Mouse (Mus musculus) right cerebral cortex, adult 18-20 months (tissue): ENCODE data around the gene B4galt2.

Source experiments
- DNase-seq: peaks from one replicate; pipeline ENCODE4 v3.0.0; 2022; ENCODE audit warnings: mixed read lengths

Gene B4galt2

GRCm38 (mm10) chr4:117866083-117866482 is 17.2 kb downstream of the B4galt2 start:
- DNase-seq: no peak

- DNase-seq: peak; percentile 72
Measured at GRCm38 (mm10) chr4:117862823-117863222, 20.5 kb downstream of the B4galt2 start.

GRCm38 (mm10) chr4:117860570-117860969 is 22.7 kb downstream of the B4galt2 start:
- DNase-seq: no peak

- DNase-seq: peak; percentile 61
Measured at GRCm38 (mm10) chr4:117858794-117859193, 24.5 kb downstream of the B4galt2 start.

- peak; percentile 54 for DNase-seq
Measured at GRCm38 (mm10) chr4:117855146-117855545, 28.1 kb downstream of the B4galt2 start.

GRCm38 (mm10) chr4:117852152-117852868 is 31.0 kb downstream of the B4galt2 start:
- no peak for DNase-seq

GRCm38 (mm10) chr4:117850871-117851270 is 32.4 kb downstream of the B4galt2 start:
- no peak for DNase-seq

GRCm38 (mm10) chr4:117850176-117850575 is 33.1 kb downstream of the B4galt2 start:
- no peak for DNase-seq

GRCm38 (mm10) chr4:117849506-117849905 is 33.8 kb downstream of the B4galt2 start:
- no peak for DNase-seq

GRCm38 (mm10) chr4:117849063-117849462 is 34.2 kb downstream of the B4galt2 start:
- no peak for DNase-seq

GRCm38 (mm10) chr4:117847011-117847410 is 36.3 kb downstream of the B4galt2 start:
- peak; percentile 43 for DNase-seq

GRCm38 (mm10) chr4:117846261-117846660 is 37.0 kb downstream of the B4galt2 start:
- DNase-seq: no peak

GRCm38 (mm10) chr4:117845316-117845715 is 38.0 kb downstream of the B4galt2 start:
- DNase-seq: no peak

GRCm38 (mm10) chr4:117844467-117844866 is 38.8 kb downstream of the B4galt2 start:
- DNase-seq: no peak

- no peak for DNase-seq
Measured at GRCm38 (mm10) chr4:117843101-117843500, 40.2 kb downstream of the B4galt2 start.

- no peak for DNase-seq
Measured at GRCm38 (mm10) chr4:117841566-117841965, 41.7 kb downstream of the B4galt2 start.

- no peak for DNase-seq
Measured at GRCm38 (mm10) chr4:117840821-117841220, 42.5 kb downstream of the B4galt2 start.

GRCm38 (mm10) chr4:117839366-117839765 is 43.9 kb downstream of the B4galt2 start:
- DNase-seq: no peak

GRCm38 (mm10) chr4:117837271-117837670 is 46.0 kb downstream of the B4galt2 start:
- no peak for DNase-seq

GRCm38 (mm10) chr4:117836204-117836767 is 47.0 kb downstream of the B4galt2 start:
- DNase-seq: peak; percentile 87

- peak; percentile 77 for DNase-seq
Measured at GRCm38 (mm10) chr4:117835531-117836111, 47.7 kb downstream of the B4galt2 start.

GRCm38 (mm10) chr4:117834845-117835530 is 48.3 kb downstream of the B4galt2 start:
- DNase-seq: peak; percentile 63

GRCm38 (mm10) chr4:117834457-117834844 is 48.8 kb downstream of the B4galt2 start, which contains the start of gene Slc6a9:
TSS of gene Slc6a9 (plus strand) at chr4:117834506.
- no peak for DNase-seq
